Mouse (Mus musculus): ENCODE data around the gene Pdpr.
"Not testable (repeated sequence)": the region's sequence is repeated elsewhere in the genome, so short reads cannot be mapped to it uniquely, and the experiment has no call there.

Gene Pdpr

DNA sequence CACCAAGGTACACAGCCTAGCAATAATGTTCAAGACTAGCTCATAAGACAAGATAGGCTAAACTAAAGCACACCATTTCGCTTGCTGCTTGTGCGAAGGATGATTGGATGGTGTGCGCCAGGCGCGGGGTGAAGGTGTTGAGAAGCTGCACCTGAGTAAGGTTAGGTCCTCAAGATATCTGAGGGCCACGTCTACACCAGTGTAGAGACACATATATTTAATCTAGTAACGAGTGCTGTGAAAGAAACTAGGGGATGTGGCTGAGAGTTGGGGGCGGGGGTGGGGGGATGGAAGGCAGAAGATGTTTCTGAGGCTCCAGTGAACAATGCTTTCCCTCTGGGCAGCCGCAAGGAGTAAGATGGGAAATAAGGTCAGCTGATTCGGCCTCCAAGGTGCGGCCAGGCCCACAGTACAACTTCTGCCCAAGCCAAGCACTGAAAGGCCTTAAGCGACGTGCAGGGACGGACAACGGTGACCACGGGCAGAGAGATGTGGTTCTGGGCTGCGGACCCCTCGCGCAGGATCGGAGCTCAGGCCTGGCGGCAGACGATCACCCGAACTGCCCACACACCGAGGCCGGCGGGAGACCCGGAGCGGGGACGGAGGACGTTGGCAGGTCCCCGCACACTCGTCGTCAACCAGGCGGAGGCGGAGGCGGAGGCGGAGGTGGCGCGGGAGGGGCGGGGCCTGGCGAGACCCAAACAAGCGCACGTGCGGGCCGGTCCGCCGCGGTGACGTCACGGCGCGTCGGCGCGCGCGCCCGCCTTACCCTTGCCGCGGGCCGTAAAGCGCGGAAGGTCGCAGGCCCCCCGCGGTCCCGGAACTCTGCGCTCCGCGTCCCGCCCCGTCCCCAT, at the start of gene Pdpr:
TSS of gene Pdpr (plus strand) at position 766 of the 854 bp plus-strand sequence.
- peak; percentile 90 for DNase-seq (ENCODE audit: low read depth, low spot score)

DNA sequence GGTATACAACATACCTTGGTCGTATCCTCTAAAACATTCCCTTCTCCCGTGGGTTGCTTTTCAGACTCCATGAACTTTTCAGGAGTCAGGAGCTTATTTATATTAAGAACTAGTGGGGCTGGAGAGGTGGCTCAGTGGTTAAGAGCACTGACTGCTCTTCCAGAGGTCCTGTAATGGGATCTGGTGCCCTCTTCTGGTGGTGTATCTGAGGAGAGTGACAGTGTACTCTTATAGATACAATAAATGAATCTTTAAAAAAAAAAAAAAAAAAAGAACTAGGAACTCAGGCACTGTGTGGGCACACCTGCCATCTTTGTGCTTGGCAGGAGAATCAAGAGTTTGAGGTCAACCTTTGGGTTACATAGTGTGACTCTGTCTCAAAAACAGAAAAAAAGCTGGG, 45.7 kb upstream of the Pdpr start:
- DNase-seq (ENCODE audit: low read depth, low spot score) = no peak

- no peak for DNase-seq (ENCODE audit: low read depth, low spot score)
These were observed 45.3 kb upstream of the Pdpr start for GRCm38 (mm10) chr8:111049106-111049505.

DNA sequence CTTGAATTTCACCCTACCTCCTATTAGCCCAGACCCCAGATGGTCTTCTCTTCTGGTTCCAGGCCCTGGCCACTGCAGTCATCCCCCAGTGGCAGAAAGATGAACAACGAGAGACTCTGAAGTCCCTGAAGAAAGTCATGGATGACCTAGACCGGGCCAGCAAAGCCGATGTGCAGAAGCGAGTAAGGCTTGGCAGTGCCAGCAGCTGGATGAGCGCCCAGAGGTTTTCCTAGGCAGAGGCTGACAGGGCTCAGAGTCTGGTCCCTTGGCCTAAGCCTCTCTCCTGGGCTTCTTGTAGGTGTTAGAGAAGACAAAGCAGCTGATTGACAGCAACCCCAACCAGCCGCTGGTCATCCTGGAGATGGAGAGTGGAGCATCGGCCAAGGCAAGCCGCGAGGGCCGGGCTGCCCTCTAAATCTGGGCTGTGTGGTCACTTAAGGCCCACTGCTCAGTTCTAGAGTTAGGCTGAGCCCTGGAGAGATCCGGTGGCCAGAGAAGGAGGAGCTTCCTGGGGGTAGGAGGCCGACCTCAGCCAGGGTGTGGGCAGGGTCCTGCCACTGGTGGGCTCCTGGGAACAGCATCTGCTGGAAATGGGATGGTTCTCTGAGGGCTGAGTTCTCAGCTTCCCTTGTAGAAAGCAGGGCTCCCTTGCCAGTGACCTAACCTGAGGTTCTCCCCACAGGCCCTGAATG, 40.5 kb upstream of the Pdpr start:
- DNase-seq (ENCODE audit: low read depth, low spot score) = no peak

DNA sequence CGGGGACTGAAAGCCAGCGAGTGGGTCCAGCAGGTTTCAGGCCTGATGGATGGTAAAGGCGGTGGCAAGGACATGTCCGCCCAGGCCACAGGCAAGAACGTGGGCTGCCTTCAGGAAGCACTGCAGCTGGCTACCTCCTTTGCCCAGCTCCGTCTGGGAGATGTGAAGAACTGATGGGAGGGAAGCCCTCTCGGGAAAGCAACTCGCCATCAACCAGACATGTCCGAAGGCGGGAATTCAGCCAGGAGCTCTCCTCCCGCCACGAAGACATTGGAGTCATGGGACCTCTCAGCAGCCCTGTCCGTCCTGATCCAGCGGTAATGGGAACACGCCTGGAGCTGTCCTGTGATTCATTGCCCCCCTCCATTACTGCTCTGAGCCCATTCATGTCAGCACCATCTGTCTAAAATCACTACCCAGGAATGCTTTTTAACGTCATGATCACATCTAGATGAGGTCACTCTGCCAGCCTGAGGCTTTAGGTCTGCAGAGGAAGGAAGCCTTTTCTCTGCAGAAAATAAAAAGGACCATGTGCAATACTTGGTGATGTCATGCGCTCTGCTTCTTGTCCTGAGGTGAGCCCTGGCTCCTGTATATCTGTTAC, 39.3 kb upstream of the Pdpr start:
- no peak for DNase-seq (ENCODE audit: low read depth, low spot score)

DNA sequence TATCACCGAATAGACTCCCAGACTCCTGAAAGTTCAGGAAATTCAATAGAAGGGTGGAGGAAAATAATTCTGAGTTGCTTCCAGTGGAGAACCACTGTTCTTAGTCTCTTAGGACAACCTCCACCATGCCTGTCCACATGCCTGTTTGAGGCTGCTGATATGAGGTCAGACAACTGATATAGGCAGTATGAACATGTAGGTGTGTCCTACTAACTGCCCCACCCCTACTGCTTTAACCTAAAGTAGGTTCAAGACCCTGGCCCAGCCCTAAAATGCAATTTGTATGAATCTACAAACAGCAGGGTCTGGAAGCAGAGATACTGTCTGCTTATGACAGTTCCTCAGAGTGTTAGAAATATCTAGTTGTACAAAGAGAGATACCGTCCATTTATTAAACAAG, 38.8 kb upstream of the Pdpr start:
- no peak for DNase-seq (ENCODE audit: low read depth, low spot score)

DNA sequence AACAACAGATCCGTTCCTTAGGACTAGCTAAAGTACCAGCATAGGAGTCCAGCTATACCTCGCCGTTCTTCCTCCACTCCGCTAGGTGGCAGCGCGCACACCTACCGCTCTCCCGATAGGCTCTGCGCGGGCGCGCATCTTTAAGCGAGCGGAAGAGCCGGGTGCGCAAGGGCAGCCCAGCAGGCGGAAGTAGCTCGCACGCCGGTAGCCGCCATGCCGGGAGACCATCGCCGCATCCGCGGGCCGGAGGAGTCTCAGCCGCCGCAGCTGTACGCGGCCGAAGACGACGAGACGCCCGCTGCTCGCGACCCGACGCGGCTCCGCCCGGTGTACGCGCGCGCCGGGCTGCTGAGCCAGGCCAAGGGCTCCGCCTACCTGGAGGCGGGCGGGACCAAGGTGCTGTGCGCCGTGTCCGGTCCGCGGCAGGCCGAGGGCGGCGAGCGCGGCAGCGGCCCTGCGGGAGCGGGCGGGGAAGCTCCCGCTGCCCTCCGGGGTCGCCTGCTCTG, 38.2 kb upstream of the Pdpr start, which contains the start of gene Exosc6:
TSS of gene Exosc6 (plus strand) at position 182 of the 506 bp plus-strand sequence.
- DNase-seq (ENCODE audit: low read depth, low spot score) = peak; percentile 97

DNA sequence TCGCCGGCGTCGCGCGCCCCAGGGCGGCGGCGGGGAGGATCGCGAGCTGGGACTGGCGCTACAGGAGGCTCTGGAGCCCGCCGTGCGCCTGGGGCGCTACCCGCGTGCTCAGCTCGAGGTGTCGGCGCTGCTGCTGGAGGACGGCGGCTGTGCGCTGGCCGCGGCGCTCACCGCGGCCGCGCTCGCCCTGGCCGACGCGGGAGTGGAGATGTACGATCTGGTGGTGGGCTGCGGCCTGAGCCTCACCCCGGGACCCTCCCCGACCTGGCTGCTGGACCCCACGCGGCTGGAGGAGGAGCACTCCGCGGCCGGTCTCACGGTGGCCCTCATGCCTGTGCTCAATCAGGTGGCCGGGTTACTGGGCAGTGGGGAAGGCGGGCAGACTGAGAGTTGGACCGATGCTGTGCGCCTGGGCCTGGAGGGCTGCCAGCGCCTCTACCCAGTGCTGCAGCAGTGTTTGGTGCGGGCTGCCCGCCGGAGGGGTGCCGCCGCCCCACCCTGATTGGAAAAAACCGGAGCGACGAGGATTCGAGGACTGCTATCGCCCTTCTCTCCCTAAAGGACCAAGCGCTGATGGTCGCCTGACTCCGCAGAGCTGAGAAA, 37.6 kb upstream of the Pdpr start:
- DNase-seq (ENCODE audit: low read depth, low spot score) = peak; percentile 50

- DNase-seq (ENCODE audit: low read depth, low spot score) = no peak
These were observed 35.4 kb upstream of the Pdpr start for GRCm38 (mm10) chr8:111058946-111059572.

- DNase-seq (ENCODE audit: low read depth, low spot score) = peak; percentile 13
These were observed 32.8 kb upstream of the Pdpr start for GRCm38 (mm10) chr8:111061688-111062071.

GRCm38 (mm10) chr8:111062072-111062757, 32.2 kb upstream of the Pdpr start:
- peak; percentile 93 for DNase-seq (ENCODE audit: low read depth, low spot score)

GRCm38 (mm10) chr8:111062893-111063292, 31.5 kb upstream of the Pdpr start:
- DNase-seq (ENCODE audit: low read depth, low spot score) = no peak

DNA sequence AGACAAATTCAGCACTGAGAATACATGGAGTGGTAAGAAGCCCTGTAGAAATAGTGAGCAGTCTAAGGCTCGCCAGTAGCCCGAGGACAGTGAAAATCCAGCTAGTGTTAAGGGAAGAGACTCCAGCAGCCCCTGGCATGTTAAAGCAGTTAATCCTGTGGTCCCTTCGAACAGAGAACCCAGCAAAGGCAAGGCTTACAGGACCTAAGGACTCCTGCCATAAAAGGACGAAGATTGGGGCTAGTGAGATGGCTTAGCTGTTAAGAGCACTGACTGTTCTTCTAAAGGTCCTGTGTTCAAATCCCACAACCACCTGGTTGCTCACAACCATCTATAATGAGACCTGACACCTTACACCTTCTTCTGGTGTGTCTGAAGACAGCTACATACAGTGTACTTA, 28.1 kb upstream of the Pdpr start:
- DNase-seq (ENCODE audit: low read depth, low spot score) = no peak

GRCm38 (mm10) chr8:111067439-111067838, 27.0 kb upstream of the Pdpr start:
- no peak for DNase-seq (ENCODE audit: low read depth, low spot score)

DNA sequence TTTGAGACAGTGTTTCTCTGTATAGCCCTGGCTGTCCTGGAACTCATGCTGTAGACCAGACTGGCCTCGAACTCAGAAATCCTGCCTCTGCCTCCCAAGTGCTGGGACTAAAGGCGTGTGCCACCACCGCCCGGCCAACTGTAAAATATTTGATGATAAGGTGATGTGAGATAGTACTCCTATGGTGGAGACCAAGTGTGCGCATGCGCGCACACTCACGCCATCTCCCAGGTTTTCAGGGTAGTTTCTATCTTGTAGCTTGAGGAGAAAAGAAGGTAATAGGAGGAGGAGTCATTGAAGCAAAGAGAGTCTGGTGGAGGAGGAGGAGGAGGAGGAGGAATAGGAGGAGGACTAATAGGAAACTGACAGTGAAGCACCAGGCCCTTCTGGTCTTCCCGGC, 25.8 kb upstream of the Pdpr start:
- not testable (repeated sequence) for DNase-seq (ENCODE audit: low read depth, low spot score)

- peak; percentile 73 for DNase-seq (ENCODE audit: low read depth, low spot score)
These were observed 18.5 kb upstream of the Pdpr start for GRCm38 (mm10) chr8:111075926-111076325.

GRCm38 (mm10) chr8:111079461-111079860, 15.0 kb upstream of the Pdpr start:
- DNase-seq (ENCODE audit: low read depth, low spot score) = no peak

DNA sequence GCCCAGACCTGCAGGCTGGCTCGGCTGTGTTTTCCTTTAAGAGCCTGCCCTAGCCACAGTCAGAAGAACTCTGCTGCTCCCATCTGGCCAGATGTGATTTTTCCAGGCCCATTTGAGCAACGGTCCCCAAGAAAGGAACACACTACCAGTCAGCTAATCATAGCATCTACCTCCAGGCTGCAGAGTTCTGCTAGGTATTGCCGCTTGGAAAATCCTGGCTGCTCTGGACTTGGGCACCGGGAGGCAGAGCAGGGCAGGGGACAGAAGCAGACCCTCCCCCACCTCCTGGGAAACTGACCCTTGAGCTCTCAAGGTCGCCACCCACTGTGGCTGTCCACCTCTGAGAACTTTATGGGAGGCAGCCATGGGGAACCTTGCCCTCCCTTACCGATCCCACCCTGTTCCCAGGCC, 14.6 kb upstream of the Pdpr start:
- peak; percentile 26 for DNase-seq (ENCODE audit: low read depth, low spot score)

DNA sequence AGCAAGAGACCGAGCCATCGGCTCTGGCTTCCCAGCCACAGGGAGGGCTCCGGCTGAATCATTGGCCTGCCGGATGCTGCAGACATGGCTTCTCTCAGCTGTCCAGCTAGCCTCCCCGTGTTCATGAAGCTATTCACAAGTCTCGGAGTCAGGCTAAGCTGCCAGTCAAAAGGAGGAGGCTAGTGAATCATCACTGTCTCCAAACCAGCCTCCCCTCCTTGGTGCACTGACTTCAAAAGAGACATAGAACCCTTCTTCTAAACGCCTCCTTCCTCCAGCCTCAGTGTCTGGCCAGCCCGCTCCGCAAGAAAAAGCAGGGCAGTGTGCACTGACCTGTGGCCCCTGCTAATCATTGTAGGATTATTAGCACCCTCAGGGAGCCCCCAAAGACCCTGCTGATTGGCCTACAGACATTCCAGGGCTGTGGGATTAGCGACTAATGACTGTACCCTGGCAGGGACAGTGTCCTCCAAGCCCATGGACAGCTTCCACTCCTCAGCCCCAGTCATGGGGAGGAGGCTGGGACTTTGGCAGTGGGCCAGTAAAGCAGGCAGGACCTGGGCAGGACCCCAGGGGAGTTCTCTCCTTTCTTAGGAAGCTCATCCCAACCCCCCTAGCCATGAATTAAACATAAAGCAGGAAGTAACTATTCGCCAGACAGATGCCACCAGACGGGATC, 12.7 kb upstream of the Pdpr start:
- peak; percentile 54 for DNase-seq (ENCODE audit: low read depth, low spot score)

GRCm38 (mm10) chr8:111083936-111084335, 10.5 kb upstream of the Pdpr start:
- not testable (repeated sequence) for DNase-seq (ENCODE audit: low read depth, low spot score)

All from brain, adult 2 months (tissue).